ENCODE assay signal across 28 mouse cellular contexts in the genomic region with DNA sequence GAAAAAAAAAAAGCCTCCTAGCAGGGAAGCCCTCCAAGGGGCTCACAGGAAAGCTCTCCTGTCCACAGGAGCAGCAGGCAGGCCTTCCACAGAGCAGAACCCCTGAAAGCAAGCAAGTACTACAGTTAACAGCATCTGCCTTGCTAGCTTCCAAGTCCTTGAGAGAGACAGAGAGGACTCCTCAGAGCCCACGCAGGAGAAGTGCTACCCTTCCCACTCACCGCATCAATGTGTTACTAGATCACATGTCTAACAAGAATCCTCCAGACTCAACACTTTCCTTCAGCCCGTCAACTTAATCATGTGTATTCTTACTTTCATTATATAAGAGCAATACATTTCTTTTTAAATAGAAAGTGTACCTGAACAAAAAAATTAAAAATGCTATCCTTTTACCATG.
DNase-seq lines count a peak whose midpoint lies in the region; ATAC-seq lines count a peak whose summit lies in the region.
"Had no signal": no experiment of that assay in that cellular context is flagged by ENCODE, and none has a peak within 500 bp of the region (broad histone marks: within the 10 kb centered on the region; RNA-seq: fewer than 3 reads in every experiment).

No protein-coding gene starts in this region.

- no peaks in the 10 kb centered on the region for H3K27me3 ChIP-seq in intestine, embryonic 15.5 days (replicated peaks)
- H3K27me3 ChIP-seq: heart, embryonic 13.5 days; limb, embryonic 15.5 days; neural tube, embryonic 13.5 days had no signal

- no peak overlapping the region for H3K4me2 ChIP-seq in intestine, embryonic 15.5 days (replicated peaks)
- H3K4me2 ChIP-seq: heart, embryonic 13.5 days; hindbrain, embryonic 14.5 days; limb, embryonic 15.5 days; lung, embryonic 14.5 days; neural tube, embryonic 13.5 days had no signal

- no peaks in the 10 kb centered on the region for H3K9me3 ChIP-seq in intestine, embryonic 15.5 days
- H3K9me3 ChIP-seq: forebrain, embryonic 10.5 days; heart, embryonic 13.5 days; limb, embryonic 15.5 days; neural tube, embryonic 13.5 days had no signal

- no peaks in the 10 kb centered on the region for H3K36me3 ChIP-seq in intestine, embryonic 15.5 days
- H3K36me3 ChIP-seq: forebrain, embryonic 10.5 days; heart, embryonic 13.5 days; limb, embryonic 15.5 days; neural tube, embryonic 13.5 days had no signal

- peaks cover 3% of the 10 kb centered on the region; the same call in 1 of the 2 replicates for H3K4me1 ChIP-seq in intestine, embryonic 15.5 days (replicated peaks)
- H3K4me1 ChIP-seq: forebrain, embryonic 10.5 days; limb, embryonic 15.5 days; neural tube, embryonic 13.5 days had no signal

- peak; percentile 22 to 85 for DNase-seq in left cerebral cortex, postnatal 25 days (ENCODE audit: low spot score in 2 of 2)
- no peak for DNase-seq in left cerebral cortex, postnatal 4 days
- DNase-seq in thymus, postnatal 0 days (ENCODE audit: low spot score), result peak; percentile 64
- no peak for DNase-seq in thymus, adult 18-20 months
- peak; percentile 5 for DNase-seq in naive thymus-derived CD4-positive, alpha-beta T cell, adult 2 months (ENCODE audit: low read depth)
- DNase-seq in testis, postnatal 10 days (ENCODE audit: low spot score), result no peak
- DNase-seq: adrenal gland, adult 8-10 months; cerebellum, adult 18-20 months; cerebellum, postnatal 14 days; forebrain, postnatal 0 days; gastrocnemius, postnatal 14 days; heart, adult 18-20 months; heart, postnatal 14 days; kidney, adult 2 months; kidney, postnatal 10 days; lung, embryonic 14.5 days; midbrain, embryonic 14.5 days; retina, postnatal 1 day; spleen, adult 18-20 months had no signal

- no peak for ATAC-seq in intestine, embryonic 15.5 days
- ATAC-seq: activated CD4-positive, CD25-positive, alpha-beta regulatory T cell, adult 4 months; forebrain, postnatal 0 days; inflammation-experienced regulatory T-cells, adult 6 months had no signal

- H3K9ac ChIP-seq in intestine, embryonic 15.5 days, result no peak overlapping the region
- H3K9ac ChIP-seq: forebrain, postnatal 0 days; heart, embryonic 13.5 days; hindbrain, embryonic 14.5 days; limb, embryonic 15.5 days; liver, embryonic 14.5 days; lung, embryonic 14.5 days; neural tube, embryonic 13.5 days had no signal

- 82% methylated on average over 3 of the region's 3 CpGs for WGBS in intestine, embryonic 15.5 days

- H3K27ac ChIP-seq in intestine, embryonic 15.5 days, result no peak overlapping the region
- H3K27ac ChIP-seq: forebrain, embryonic 10.5 days; hindbrain, embryonic 14.5 days; limb, embryonic 15.5 days; liver, embryonic 14.5 days; neural tube, embryonic 13.5 days had no signal

- intact Hi-C loops in left cerebral cortex, postnatal 25 days (cut with DNase I), result no loop called here
- intact Hi-C loops in left cerebral cortex, postnatal 4 days (cut with DNase I), result no loop called here

- H3K4me3 ChIP-seq in intestine, embryonic 15.5 days (replicated peaks), result no peak overlapping the region
- H3K4me3 ChIP-seq: forebrain, embryonic 10.5 days; heart, embryonic 13.5 days; limb, embryonic 15.5 days; neural tube, embryonic 13.5 days had no signal

Comparison
In these comparisons a context has a peak if more than half of its experiments do, and no peak if none do; other contexts are left out.
1. DNase-seq: peak in left cerebral cortex, postnatal 25 days (2 of 2), thymus, postnatal 0 days (single experiment) and naive thymus-derived CD4-positive, alpha-beta T cell, adult 2 months (single experiment); none in left cerebral cortex, postnatal 4 days (single experiment), thymus, adult 18-20 months (0 of 2) and testis, postnatal 10 days (single experiment).